Mouse (Mus musculus) lung, postnatal 0 days (tissue): ENCODE measurements at regions not wholly inside any gene's neighbourhood (a gene's known extent, or its start where the extent isn't known, plus 50 kb on each side); places are given as distances from the start of the nearest gene placed in this dataset.

Experiments
- CTCF ChIP-seq: IDR thresholded peaks from 2 replicates; pipeline ENCODE4 v1.5.1; 2016; ENCODE audit warnings: antibody characterized with exemption, mild to moderate bottlenecking
- EP300 ChIP-seq: IDR thresholded peaks from 2 replicates; pipeline ENCODE4 v1.6.1; 2016; ENCODE audit warnings: antibody characterized with exemption, mild to moderate bottlenecking, control low read depth

DNA sequence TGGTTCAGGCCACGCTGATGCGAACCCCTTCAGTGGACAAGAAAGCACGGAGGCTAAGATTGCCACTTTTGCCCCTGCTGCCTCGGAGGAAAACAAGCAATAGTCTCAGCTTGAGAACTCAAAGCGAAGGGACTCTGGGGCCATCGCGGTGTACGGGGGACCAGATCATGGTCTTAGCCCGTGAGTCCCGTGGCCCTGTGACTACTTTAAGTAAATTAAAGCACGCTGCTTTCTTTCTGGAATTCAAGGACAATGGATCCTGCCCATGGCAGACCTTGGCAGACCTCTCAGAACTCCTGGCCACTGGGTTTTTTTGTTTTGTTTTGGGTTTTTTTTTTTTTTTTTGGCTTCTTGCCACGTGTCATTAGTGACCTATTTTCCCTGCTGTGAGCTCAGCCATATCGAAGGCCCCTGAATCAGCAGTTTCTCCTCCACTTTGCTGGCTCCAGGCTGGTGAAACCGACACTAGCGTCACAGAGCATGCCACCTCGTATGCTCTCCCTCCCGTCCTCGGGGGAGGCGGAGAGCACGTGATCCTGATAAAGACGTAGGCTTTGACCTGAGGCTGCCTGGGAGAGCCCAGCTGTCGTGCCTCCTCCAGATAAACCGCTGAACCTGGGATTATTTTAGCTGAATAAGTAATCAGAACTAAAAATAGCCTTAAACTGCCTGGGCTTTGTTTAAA, 174.6 kb downstream of the Cand1 start:
- TF ChIP-seq CTCF (no peak), EP300 (0 out of 2 replicates have a peak, but pooled peaks have one; percentile 37)
